Mouse (Mus musculus): ENCODE measurements at regions not wholly inside any gene's neighbourhood (a gene's known extent, or its start where the extent isn't known, plus 50 kb on each side); places are given as distances from the start of the nearest gene placed in this dataset.

GRCm38 (mm10) chr6:100176914-100177560 is 110.2 kb downstream of the Rybp start:
- DNase-seq, result no peak

DNA sequence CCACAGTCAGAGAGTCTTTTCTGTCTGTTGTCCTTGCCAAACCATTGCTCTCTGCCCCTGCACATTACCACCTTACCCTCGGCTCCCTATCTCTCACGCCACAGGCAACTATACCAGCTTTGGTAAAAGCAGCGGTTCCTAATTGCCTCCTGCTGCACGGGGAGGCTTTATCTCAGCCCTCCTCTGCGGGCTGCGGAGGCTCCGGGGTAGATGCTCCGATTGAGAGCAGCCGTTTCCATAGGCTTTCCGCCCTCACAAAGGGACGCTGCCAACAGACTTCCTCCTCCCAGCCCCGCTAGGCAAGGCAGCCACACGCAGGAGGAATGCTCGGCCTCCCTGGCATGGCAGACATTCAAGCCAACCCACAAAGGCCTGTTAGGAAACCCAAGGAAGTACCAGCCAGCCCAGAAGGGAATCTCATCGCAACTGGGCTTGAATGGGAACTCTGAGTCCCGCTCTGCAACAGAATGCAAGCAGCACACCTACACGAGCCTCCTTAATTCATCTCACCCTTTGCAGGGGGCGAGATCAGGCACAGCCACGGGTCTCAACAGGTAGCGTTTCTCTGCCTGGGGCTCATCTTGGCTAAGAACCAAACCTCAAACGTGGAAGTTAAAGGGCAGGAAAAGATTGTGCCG is 116.5 kb downstream of the Rybp start:
- peak; percentile 30 to 40 for DNase-seq

DNA sequence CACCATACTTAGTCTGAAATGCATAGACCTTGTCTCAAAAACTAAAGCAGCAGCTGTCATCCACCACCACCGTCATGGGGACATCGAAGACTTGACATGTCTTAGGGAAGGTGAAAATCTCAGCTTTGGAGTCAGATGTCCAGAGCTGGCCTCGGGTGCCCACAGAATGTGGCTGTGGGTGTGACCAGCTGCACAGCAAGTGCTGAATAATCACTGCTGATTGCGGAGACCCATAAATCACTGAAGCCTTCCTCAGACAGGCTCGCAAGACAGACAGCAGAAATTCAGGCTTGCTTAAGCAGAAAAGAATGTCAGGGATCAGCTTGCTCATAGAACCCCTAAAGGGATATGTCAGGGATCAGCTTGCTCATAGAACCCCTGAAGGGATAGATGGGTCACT is 120.0 kb downstream of the Rybp start:
- DNase-seq, result no peak

- DNase-seq, result no peak
Observed at GRCm38 (mm10) chr6:100165746-100166145, 121.5 kb downstream of the Rybp start.

- DNase-seq, result no peak
Observed at GRCm38 (mm10) chr6:100164162-100164561, 123.1 kb downstream of the Rybp start.

GRCm38 (mm10) chr6:100163814-100164130 is 123.5 kb downstream of the Rybp start:
- DNase-seq, result no peak

DNA sequence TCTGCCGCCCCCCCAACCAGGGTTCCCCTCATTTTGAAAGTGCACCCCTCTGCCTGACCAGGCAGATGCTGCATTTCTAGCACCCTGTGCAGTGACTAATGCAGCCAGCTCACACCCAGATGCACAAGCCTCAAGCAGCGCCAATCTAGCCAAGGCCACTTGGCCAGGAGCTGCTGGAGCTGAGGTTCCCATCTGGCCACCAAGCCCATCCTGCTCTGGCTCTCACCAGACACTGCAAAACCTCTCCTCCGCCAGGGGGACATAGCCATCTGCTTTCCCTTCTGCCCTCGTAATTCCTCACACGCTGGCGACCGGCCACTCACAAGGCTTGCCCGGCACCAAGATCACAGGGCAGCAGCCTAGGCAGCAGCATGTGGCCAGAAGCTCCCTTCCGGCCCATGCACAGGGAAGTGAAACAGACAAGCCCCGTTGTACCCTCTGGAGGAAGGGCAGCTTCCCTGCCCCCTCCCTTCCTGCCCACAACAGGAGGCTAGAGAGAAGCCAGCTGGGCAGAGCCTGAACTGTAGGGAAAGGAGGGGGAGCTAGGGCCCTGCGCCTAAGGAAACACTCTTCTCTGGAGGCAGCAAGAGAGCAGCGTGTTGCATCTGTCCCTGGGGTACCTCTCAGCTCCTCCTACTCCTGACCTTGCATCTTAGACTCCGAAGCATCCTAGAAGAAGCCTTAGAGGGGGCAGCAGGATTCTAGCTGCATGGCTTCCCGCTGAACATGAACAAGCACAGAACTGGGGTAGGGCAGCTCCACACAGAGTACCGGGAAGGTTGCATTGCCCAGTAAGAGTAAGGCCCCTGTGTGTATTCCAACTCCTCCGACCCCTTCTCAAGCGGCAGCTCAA is 124.1 kb downstream of the Rybp start:
- DNase-seq, result peak; percentile 80 to 86

DNA sequence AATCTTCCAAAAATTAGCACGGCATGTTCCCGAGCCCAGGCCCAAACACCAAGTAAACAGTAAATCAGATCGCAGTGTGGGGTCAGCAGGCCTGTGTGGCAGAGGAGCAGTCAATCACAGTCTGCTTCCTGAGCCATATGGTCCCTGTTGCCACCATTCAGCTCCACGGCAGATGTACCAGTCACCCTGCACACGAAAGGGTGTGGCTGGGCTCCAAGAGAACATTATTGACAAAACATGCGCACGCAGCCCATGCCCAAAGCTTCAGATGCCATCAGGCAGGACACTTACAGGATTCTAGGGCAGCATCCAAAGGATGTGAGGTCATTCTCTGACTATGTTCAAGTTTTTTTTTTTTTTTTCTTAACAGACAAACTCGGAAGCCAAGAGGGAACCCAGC is 126.6 kb downstream of the Rybp start:
- DNase-seq, result no peak

- DNase-seq, result no peak
Observed at GRCm38 (mm10) chr6:100159817-100160216, 127.5 kb downstream of the Rybp start.

GRCm38 (mm10) chr6:100159246-100159645 is 128.0 kb downstream of the Rybp start:
- no peak for DNase-seq

GRCm38 (mm10) chr6:100157288-100157687 is 130.0 kb downstream of the Rybp start:
- peak in 1 of 2 experiments; percentile 21 for DNase-seq

DNA sequence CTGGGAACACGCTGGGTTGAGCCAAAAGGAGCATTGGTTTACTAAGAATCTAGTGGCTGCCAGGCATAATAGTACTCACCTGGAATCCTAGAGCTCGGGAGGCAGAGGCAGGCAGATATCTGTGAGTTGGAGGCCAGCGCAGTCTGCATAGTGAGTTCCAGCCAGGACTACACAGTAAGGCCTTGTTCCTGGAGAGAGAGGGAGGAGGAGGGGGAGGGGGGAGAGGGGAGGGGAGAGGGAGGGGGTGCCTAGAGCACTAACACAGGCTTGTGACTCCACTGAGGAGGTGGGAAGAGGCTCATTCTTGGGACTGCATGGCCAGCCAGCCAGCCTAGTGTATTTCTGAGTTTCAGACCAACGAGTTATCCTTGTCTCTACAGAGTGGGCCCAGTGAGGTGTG is 131.1 kb downstream of the Rybp start:
- no peak for DNase-seq

DNA sequence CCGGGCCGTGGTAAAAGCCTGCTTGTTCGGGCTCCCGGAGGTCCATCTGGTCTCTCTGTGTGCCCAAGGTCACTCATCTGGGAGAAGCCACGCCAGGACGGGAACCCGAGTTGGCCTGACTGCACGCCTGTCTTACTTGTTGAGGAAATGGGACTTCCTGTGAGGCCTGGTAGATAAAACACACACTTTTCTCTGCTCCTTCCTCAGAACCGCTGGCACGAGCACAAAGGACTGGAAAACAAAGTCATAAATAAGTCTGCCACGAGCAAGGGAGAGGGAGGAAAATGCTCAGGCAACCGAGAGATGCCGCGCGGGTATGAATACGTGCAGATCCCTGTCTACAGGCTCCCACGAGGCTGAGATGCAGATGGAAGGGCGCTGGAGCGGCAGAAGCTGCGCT is 131.6 kb downstream of the Rybp start:
- peak; percentile 74 to 80 for DNase-seq

GRCm38 (mm10) chr6:100151447-100151846 is 135.8 kb downstream of the Rybp start:
- DNase-seq, result no peak

DNA sequence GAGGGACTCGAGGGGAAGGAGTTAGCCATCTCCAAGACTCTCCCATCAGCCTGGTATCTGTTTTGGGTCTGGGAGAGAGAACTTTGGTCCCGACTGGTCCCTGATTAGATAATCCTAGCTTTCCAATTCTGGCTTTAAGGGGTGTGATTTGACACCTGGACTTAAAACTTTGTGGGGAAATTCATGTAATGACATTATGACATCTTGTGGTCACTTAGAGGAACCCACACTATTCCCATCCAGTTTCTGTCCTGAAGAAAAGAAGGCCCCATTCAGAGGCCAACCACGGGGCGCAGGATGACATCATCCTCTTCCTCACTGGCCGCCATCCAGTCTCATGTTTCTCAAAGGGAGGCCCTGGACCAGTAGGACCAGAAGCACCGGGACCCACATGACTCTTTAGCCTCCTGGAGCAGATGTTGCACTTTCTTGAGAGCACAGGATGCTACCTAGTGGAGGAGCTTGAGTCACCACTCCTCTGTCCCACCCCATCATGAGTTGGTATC is 136.5 kb downstream of the Rybp start:
- peak in 1 of 2 experiments; percentile 6 for DNase-seq

DNA sequence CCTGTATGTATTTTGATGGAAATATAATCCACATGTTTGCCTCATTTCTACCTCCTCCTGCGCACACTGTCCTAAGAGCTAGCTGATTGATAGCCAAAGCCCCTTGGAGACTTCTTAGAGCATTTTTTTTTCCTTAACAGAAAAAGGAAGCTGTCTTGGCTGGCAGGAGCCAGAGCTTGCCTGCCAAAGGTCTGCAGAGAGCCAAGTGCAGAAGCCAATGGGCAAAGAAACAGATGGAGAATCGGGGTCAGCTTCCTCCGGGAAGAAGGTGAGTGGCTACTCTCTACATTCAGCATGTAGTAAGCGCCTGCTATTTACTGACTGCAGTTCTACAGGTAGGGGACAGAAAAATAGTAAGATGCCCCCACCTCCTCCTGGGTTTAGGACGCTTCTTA is 137.8 kb downstream of the Rybp start:
- no peak for DNase-seq

GRCm38 (mm10) chr6:100148751-100149457 is 138.4 kb downstream of the Rybp start:
- DNase-seq, result no peak

DNA sequence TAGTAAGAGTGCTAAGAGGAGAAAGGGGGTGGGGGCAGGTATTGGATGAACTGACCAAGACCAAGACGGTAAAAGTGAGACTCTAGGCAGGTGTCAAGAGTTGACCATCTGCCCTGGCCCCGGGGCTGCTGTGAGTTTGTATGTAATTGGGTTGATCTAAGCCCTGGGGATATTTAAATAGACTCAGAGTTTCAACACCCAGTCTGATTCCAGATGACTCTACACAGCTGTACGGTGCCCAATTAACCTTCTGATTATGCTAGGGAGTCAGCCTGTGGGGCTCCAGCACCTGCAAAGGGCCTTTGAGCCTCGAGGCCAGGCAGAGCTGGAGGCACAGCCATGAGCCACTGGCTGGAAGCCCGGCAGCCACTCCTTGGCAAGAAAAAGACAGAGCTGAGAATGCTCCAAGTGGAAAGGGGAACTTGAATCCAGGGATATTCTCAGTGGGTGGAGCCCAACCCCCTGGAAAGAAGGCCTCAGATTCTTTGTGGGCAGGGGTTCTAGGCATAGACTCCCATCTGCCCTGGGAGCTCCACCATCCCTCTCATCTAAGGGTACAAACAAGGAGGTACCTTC is 140.8 kb downstream of the Rybp start:
- DNase-seq, result no peak

DNA sequence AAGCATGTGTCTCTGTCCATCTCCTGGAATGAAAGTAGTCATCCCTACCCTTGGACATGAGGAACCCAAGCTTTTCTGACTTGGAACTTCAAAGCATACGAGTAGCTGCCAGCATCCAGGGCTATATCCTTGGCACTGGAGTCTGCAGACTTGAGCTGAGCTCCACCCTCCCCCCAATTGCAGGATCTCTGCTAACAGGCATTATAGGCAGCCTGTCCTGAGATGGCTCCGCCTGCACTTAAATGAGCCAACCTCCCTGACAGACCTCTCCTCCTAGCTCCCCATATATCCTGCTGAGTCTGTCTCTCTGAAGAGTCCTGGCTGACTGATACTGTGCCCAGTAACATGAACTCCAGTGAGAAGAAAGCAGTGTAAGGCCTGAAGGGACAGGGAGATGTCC is 141.4 kb downstream of the Rybp start:
- no peak for DNase-seq

DNA sequence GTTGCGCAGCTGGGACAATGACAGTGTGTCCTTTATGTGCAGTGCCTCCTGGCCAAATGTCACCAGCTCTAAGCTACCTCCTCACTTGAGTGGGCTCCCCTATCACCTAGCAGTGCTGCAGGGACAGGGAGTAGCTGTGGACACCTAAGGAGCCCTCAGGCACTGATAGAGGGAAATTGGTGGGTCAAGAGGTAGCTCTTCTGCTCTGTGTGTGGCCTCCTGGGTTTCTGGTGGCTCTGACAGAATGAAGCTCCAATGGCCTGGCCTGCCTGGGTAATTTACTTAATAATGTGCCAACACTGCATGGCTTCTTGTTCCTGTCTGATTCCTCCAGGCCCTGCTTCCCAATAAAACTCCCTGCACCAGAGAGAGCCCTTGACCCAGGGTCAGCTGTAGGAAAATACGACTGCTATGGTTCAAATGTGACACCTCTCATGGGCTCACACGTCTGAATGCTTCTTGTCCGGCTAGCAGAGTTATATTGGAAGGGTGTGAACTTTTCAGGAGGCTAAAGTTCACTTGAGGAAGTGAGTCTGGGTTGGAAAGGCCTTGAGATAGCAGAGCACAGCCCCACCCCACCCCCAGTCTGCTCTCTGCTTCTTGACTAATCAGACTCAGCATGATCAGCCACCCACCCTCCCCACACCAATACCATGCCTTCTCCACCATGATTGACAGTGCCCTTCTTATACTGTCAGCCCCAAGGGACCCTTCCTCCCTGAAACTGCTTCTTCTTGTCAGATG is 142.6 kb downstream of the Rybp start:
- no peak for DNase-seq

GRCm38 (mm10) chr6:100143586-100144301 is 143.5 kb downstream of the Rybp start:
- peak; percentile 55 to 71 for DNase-seq
